Mouse (Mus musculus): Measurements from ENCODE around the gene Rtn1.

DNA sequence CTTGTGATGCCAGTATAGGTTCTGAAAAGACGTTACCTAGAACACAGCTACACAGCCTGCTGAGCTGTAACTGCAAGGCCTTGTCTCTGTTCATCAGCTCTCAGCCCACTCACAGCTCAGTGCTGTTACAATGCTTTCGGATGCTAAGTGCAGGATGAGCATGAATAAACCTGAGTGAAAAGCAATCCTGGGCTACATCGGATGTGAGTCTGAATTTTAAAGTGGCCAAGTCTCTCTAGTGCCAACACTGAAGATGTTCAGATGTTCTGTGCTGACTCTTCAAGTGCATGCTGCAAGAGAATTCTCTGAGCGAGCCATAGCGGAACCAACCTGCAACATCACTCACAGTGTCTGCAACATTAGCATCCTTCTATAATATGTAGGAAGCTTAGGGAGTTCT lies 32.5 kb downstream of the Rtn1 start:
- TF ChIP-seq SRF (IDR thresholded peaks at IDR 0.05; ENCODE audit: control insufficient read depth, insufficient read length, low read depth) (no peak), MAX (IDR thresholded peaks at IDR 0.05; ENCODE audit: low read depth) (no peak), POLR2A (IDR thresholded peaks at IDR 0.05; ENCODE audit: insufficient read length, low read depth) (no peak), USF1 (IDR thresholded peaks at IDR 0.05; ENCODE audit: low read depth) (no peak)

Data from myocyte (in vitro differentiated cells).